Mouse (Mus musculus): ENCODE measurements around the gene Dscaml1.

Gene Dscaml1

GRCm38 (mm10) chr9:45574021-45574420 is 147.6 kb downstream of the Dscaml1 start:
- peak; percentile 6 for DNase-seq

- DNase-seq, result no peak
These were observed 153.8 kb downstream of the Dscaml1 start for GRCm38 (mm10) chr9:45580069-45580795.

DNA sequence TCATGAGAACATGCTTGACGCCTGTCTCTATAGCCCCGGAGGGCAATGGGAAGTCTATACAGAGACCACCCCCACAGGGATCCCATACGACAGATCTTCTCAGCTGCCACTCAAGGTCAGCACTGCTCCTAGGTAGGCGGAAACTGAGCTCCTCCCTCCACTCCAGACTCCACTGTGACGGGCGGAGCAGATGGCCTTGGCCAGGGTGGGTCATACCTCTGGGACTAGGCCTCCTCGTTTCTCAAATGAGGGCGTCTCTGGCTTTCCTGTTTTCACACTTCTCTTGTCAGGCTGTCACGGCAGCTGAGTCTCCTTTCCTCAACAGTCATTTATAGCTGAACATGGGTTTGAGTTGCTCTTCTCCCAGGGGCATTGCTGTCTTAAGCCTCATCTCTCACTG is 160.0 kb downstream of the Dscaml1 start:
- no peak for DNase-seq

GRCm38 (mm10) chr9:45587704-45588103 is 161.3 kb downstream of the Dscaml1 start:
- DNase-seq, result no peak

DNA sequence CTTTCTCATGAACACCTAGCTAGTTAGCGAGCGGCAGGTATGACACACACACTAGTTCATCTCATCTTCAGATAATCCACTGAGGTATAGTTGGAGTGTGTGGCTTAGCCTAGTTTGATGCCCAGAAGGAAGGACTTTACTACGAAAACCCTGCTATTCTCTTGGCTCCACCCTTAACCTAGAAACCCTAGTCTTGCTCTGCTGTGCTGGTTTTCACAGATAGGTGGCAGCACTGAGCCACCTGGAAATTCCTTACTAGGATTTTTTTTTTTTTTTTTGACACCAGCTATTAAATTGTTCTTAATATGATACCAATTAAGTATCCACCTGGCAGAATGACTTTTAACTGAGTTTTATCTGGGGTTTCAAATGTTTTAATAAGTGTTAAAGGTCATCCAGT is 163.4 kb downstream of the Dscaml1 start:
- DNase-seq, result peak; percentile 65

GRCm38 (mm10) chr9:45591061-45591460 is 164.6 kb downstream of the Dscaml1 start:
- DNase-seq, result no peak

DNA sequence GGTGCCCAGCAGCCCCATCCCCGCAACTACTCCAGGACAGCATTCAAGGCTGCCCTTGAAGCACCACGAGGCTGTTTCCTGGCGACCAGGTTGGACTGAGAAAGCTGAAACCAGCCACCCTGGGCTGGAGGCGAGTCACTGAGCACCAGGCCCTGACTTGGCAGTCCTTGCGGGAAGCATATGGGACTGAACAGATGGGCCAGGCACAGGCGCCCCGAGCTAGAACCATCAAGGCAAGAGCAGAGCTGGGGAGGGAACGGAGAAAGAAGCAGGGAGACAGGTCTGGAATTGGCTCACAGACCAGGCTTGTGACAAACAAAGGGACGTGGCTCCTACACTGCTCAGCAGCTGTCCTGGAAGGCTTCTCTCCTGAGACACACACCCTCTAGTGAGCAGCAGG is 165.9 kb downstream of the Dscaml1 start:
- no peak for DNase-seq

GRCm38 (mm10) chr9:45598117-45598516 is 171.7 kb downstream of the Dscaml1 start:
- no peak for DNase-seq

DNA sequence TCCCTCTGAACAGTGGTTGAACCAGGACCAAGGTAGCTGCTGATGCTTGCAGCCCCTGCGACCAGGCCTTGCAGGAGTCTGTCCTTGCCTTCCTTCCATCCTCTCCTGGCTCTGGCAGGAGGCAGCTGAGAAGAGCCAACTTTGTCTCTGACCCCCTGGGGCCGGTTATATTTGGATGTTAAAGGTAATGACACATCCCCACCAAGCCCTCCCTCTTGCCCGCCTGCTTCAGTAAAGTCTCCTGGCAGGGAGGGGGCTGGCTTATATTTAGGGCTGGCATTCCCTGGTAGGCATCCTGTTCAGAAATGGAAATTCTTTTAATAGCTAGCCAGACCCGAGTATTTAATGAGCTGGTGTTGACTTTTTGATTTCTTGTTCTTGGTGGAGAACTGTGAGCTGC is 172.9 kb downstream of the Dscaml1 start:
- DNase-seq, result no peak

- DNase-seq, result peak; percentile 45
These were observed 180.9 kb downstream of the Dscaml1 start for GRCm38 (mm10) chr9:45607337-45607736.

DNA sequence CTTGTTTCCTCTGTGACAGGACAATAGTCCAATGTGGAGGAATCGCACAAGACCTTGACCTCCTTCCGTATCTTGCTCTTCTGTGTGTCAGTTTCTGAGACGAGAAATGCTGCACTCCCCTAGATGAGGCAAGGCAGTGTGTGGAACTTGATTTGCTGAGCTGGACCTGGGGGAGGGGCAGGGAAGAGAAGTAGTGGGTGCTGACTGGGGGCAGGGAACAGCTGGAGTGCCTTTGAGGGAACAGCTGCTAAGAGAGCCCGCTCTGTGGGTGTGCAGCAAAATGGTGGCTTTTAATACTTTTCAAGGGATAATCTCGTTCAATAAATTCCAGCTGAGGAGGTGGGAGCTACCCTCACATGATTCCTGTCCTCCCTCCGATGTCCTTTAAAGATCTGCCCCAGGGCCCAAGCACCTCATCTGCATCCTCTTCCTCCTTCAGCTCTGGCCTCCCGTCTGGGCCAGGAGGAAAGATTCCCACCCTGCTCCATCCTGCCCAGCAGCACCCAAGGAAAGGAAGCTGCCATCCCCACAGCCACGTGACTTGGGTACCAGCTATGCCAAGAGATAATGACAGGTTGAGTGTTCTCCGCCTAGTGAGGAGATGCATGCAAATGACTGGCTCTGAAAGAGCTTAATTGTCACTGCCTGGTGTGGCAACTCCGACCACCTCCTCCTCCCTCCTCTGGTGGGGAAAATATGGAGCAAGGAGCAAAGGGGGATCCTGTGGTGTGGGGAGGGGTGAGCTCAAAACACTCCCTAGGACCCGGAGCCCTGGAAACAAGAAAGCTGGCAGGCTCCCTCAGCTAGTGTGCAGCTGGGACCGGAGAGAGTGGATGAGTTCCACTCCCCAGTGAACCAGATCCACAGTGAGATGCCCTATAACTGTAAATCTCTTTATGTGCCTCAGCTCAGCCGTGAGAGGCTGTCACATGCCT is 181.9 kb downstream of the Dscaml1 start:
- DNase-seq, result peak; percentile 30

DNA sequence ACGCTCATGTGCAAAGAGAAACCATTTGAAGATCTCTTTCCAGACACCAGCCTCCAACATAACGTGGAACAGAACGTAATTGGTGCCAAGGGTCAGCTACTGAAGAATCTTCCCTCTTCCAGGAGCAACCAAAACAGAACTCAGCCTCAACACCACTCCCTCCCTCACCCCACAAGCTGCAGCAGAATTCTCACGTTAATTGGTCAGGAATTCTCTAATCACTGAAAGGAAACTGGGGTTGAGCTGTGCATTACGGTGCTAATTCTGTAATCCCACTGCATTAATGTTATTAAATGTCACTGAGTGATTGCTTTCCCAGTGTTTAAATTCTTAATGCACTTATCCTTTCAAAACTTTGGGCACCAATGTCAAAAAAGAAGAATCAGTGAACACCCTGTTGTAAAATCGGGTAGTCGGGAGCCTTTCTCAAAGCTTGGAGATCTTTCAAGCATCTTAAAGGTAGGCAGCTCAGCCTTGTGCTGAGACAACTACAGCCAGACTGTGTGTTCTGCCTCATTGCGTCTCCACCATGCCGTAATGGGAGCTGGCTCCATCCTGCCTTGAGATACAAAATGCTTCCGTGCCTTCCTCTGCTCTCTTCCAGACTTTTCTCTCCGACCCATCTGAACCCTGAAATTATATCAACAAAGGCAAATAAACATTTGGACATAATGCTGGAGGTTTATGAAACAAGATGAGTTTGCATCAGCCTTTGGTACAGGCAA is 184.1 kb downstream of the Dscaml1 start:
- DNase-seq, result no peak

DNA sequence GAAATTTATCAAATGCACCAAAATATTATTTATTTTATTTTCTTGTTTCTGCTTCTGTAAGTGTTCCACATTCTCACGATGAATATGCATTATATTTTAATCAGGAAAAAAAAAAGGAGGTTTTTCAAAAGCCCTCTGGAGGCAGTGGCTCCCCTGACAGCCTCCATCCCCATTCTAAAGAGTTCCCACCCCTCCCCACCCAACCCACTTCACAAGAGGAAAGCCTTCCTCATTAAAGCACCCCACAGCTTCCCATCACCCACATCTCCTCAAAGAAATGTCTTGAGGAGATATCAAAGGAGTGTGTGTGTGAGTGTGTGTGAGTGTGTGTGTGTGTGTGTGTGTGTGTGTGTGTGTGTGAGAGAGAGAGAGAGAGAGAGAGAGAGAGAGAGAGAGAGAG is 188.2 kb downstream of the Dscaml1 start:
- DNase-seq, result no peak

DNA sequence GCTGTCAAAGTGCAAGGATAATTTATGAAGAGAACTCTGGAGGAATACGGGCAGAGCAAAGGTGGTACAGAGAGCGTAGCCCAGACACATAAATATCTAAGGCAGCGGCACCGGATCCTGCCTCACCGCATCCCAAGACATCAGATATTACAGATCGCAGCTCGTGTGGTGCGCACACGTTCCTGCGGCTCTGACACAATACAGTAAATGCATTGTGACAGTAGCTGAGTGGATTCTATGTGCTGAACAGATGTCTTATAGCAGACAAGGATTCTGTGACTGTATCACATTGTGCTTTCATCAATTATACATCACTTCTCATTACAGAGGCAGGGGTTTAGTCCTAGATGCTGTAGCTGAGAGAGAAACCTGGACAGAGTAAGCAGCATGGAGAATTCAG is 191.5 kb downstream of the Dscaml1 start:
- no peak for DNase-seq

DNA sequence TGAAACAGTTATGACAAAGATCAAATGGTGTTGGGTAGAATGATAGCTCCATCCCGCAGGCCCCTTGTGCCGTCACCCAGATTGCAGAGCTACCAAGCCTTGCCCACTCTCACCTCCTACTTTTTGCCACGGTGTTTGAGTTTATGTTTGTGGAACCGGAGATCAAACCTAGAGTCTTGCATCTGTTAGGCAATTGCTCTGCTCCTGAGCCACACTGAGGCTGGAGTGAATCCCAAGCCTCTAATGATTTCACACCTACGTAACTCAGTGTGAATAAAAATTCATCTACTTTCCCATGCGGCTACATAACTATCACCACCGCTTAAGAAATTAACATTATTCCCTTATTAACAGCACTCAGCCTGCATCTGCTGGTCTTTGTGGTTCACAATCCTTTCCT is 192.0 kb downstream of the Dscaml1 start:
- DNase-seq, result no peak

- no peak for DNase-seq
These were observed 193.6 kb downstream of the Dscaml1 start for GRCm38 (mm10) chr9:45620049-45620448.

GRCm38 (mm10) chr9:45620920-45621319 is 194.5 kb downstream of the Dscaml1 start:
- no peak for DNase-seq

DNA sequence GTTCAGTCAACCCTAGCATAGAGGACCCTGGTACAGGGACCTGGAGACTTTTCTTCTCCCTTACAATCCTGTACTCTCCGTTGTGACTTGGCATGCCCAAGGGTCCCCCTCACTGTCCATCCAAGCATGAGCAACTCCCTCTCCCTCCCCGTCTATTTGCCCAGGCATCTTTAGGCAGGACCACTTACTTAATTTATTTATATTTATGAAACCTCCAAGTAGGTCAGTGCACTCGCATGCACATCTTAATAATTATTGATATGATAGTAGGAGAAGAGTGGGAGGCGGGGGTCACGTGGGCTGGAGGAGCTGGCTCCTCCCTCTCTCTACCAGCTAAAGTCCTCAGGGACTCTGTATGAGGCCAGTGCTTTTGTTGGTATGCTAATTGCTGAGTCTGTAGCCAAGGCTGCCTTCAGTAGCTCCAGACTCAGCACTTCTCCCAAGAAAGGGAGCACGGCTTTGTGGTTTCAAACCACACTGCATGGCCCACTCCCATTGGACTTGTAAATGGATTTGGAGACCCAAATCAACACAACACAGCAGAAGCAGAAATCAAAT is 199.5 kb downstream of the Dscaml1 start:
- DNase-seq, result no peak

DNA sequence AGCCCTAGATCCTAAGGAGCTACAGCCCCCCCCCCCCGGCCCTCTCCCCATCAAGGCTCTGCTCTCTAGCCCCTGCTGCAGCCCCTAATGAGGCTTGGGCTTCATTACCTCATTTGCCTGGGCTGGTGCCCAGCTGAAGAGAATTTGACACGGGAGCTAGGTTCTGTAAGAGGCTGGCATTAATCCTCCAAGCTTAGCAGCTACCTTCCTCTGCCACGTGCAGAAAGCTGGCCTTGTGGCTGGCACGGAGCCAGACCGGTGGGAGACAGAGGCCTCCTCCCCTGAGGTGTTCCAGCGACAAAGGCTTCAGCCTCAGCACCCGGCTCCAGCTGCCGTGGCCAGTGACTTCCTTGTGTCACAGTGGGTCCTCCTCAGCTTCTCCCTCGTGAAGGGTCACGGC is 206.1 kb downstream of the Dscaml1 start:
- peak; percentile 30 for DNase-seq

DNA sequence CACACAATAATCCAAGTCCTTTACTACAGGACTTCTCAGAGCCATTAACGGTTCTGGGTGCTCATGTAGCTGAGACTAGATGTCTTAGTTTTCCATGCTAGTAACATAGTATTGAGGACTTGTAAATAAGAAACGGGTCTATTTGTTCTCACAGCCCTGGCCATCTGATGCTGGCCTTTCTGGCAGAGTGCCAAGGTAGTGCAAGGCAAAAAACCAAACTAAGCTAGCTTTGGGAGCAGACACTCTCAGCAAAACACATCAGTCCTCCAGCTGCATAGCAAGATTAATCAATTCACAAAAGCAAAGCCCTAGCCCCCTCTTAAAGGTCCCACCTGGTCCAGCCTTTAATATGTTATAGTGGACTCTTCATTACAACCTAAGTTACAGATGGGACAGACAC is 206.6 kb downstream of the Dscaml1 start:
- DNase-seq, result peak; percentile 41

DNA sequence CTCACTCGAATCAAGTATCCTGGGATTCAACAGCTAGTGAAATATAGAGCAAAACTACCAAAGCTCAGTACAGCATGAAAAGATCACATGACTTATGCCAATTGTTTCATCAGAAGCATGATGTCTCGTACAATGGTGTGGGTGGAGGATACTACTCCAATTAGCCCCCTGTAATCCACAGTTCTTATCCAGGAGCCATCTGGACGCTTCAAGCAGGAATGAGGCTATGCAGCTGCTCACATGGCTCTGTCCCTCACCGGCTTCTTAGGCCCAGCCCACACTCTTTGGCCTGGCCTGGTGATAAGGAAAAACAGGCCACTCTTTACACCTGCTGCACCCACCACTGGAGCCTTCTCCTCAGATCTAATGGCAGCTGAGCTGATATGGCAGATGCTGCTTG is 208.6 kb downstream of the Dscaml1 start:
- DNase-seq, result no peak

GRCm38 (mm10) chr9:45637346-45637745 is 210.9 kb downstream of the Dscaml1 start:
- no peak for DNase-seq
